Mouse (Mus musculus): ENCODE measurements around the gene Chrna4.

GRCm38 (mm10) chr2:180995457-180995856 is 47.9 kb downstream of the Chrna4 start:
- TF ChIP-seq POLR2A (IDR thresholded peaks at IDR 0.05; ENCODE audit: low read depth, low read length) = no peak
- TF ChIP-seq CTCF (conservative IDR thresholded peaks at IDR 0.05; ENCODE audit: insufficient read depth, insufficient read length, low read depth, low read length) = no peak

Data from kidney, adult 2 months (tissue).